8 mouse cellular contexts compared by ENCODE assay signal in the genomic region with DNA sequence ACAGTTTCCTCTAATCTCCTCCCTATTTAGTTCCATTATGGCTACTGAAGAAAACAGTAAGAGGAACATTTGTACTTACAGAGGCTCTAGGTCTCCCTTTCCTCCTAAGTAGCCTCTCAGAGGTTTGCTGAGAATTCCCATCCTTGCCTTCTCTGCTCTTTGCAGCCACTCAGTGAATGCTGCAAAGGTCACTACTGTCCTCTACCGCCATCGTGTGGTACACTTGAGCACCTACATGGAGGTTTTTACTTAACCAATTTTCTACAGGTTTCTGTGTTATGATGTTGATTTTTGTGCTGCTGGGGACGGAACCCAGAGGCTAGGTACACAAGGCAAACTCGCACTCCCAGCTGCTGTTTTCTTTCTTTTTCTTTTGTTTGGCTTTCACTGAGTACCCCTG. TPM values are rescaled to one million over a fixed set of nuclear protein-coding genes. Genes with fewer than 3 reads are reported as not detected.
DNase-seq lines count a peak whose midpoint lies in the region; ATAC-seq lines count a peak whose summit lies in the region.

No protein-coding gene starts in this region.

- ATAC-seq in megakaryocyte progenitor cell, adult 5-6 weeks (replicated peaks; ENCODE audit: poor library complexity) = peak; percentile 94

- 3% methylated on average over 4 of the region's 4 CpGs for WGBS in large intestine, adult 2 months

- H3K27me3 ChIP-seq in splenic B cell, adult 2 months (ENCODE audit: control insufficient read depth, insufficient read depth, low read length, poor library complexity, severe bottlenecking) = no peaks in the 10 kb centered on the region

- peak; percentile 58 for DNase-seq in gastrocnemius, postnatal 10 days
- no peak for DNase-seq in gastrocnemius, adult 8-10 months (ENCODE audit: low spot score in 2 of 2)
- DNase-seq in CD8-positive naive resting alpha-beta T cell, adult 2 months (ENCODE audit: low read depth in 2 of 2, low spot score in 2 of 2) = peak; percentile 40 to 68
- DNase-seq in brain, embryonic 18.5 days (ENCODE audit: low read depth, low spot score) = peak; percentile 36
- DNase-seq in fibroblast of lung, adult 2 months (ENCODE audit: low read depth) = peak; percentile 30
- DNase-seq in large intestine, adult 2 months (ENCODE audit: low read depth, low spot score) = peak; percentile 44
- DNase-seq in splenic B cell, adult 2 months (ENCODE audit: low read depth, low spot score) = peak; percentile 82

- H3K36me3 ChIP-seq in splenic B cell, adult 2 months (ENCODE audit: control insufficient read depth, insufficient read depth, low read length, poor library complexity, severe bottlenecking) = no peaks in the 10 kb centered on the region

RNA-seq across cellular contexts. Expression of a gene that starts 2.0 kb away (rescaled TPM):
- 100 to 1,000 TPM; 833 to 932 TPM for total RNA-seq in gastrocnemius, postnatal 10 days (2021)
- total RNA-seq in gastrocnemius, adult 8-10 months (2022) = 1,000 to 10,000 TPM; 1,058 to 1,573 (median 1,397) TPM
- polyA plus RNA-seq in large intestine, adult 2 months (2012; rRNA removed) = 1.0 and 1.6 TPM in 2 replicates
- total RNA-seq in megakaryocyte progenitor cell, adult 5-6 weeks (2015) = 0.76 and 4.8 TPM in 2 replicates
- 0.21 and 1.3 TPM in 2 replicates for total RNA-seq in megakaryocyte progenitor cell, adult 5-6 weeks (2017)

RNA-seq across cellular contexts. Expression of a gene that starts 29.0 kb away (rescaled TPM):
- 10 to 100 TPM; 10.7 to 14.7 TPM for total RNA-seq in gastrocnemius, postnatal 10 days (2021)
- total RNA-seq in gastrocnemius, adult 8-10 months (2022) = 10 to 100 TPM in 1 of 4 experiments, 1 to 10 TPM in 3; 7.3 to 11.0 (median 8.7) TPM
- 22.1 and 28.9 TPM in 2 replicates for polyA plus RNA-seq in large intestine, adult 2 months (2012; rRNA removed)
- total RNA-seq in megakaryocyte progenitor cell, adult 5-6 weeks (2015) = 6.9 and 7.1 TPM in 2 replicates
- 9.5 and 11.8 TPM in 2 replicates for total RNA-seq in megakaryocyte progenitor cell, adult 5-6 weeks (2017)

RNA-seq across cellular contexts. Expression of a gene that starts 29.6 kb away (rescaled TPM):
- 1 to 10 TPM; 3.5 to 4.6 TPM for total RNA-seq in gastrocnemius, postnatal 10 days (2021)
- total RNA-seq in gastrocnemius, adult 8-10 months (2022) = 1 to 10 TPM; 1.7 to 3.0 (median 1.9) TPM
- 2.2 and 2.7 TPM in 2 replicates for polyA plus RNA-seq in large intestine, adult 2 months (2012; rRNA removed)
- total RNA-seq in megakaryocyte progenitor cell, adult 5-6 weeks (2015) = 4.3 TPM in 2 replicates
- total RNA-seq in megakaryocyte progenitor cell, adult 5-6 weeks (2017) = 4.7 and 7.2 TPM in 2 replicates

RNA-seq across cellular contexts. Expression of a gene that starts 38.4 kb away (rescaled TPM):
- total RNA-seq in gastrocnemius, postnatal 10 days (2021) = 10 to 100 TPM; 23.1 to 30.3 TPM
- total RNA-seq in gastrocnemius, adult 8-10 months (2022) = 1 to 10 TPM; 3.3 to 4.1 (median 3.6) TPM
- polyA plus RNA-seq in large intestine, adult 2 months (2012; rRNA removed) = 53.7 and 57.1 TPM in 2 replicates
- 0.44 and 0.54 TPM in 2 replicates for total RNA-seq in megakaryocyte progenitor cell, adult 5-6 weeks (2015)
- not detected in 2 replicates for total RNA-seq in megakaryocyte progenitor cell, adult 5-6 weeks (2017)

RNA-seq across cellular contexts. Expression of a gene that starts 54.0 kb away (rescaled TPM):
- total RNA-seq in gastrocnemius, postnatal 10 days (2021) = under 1 TPM in 1 of 2 experiments, not detected in 1; 0.09 TPM
- under 1 TPM in 1 of 4 experiments, not detected in 3; 0.10 TPM for total RNA-seq in gastrocnemius, adult 8-10 months (2022)
- 1.1 and 1.5 TPM in 2 replicates for polyA plus RNA-seq in large intestine, adult 2 months (2012; rRNA removed)
- total RNA-seq in megakaryocyte progenitor cell, adult 5-6 weeks (2015) = 0.25 TPM in 1 of 2 replicates, not detected in the other
- total RNA-seq in megakaryocyte progenitor cell, adult 5-6 weeks (2017) = 0.51 TPM in 1 of 2 replicates, not detected in the other

Comparison
In these comparisons a context has a peak if more than half of its experiments do, and no peak if none do; other contexts are left out.
1. DNase-seq: peak in gastrocnemius, postnatal 10 days (single experiment), CD8-positive naive resting alpha-beta T cell, adult 2 months (2 of 2), brain, embryonic 18.5 days (single experiment), fibroblast of lung, adult 2 months (single experiment), large intestine, adult 2 months (single experiment) and splenic B cell, adult 2 months (single experiment); none in gastrocnemius, adult 8-10 months (0 of 2).
2. RNA of a gene that starts 2.0 kb away (total RNA-seq): 1,058 to 1,573 TPM in gastrocnemius, adult 8-10 months and 833 to 932 TPM in gastrocnemius, postnatal 10 days; 0.21 to 4.8 TPM in megakaryocyte progenitor cell, adult 5-6 weeks; every median in the first group is over 100 times any median in the second.